Mouse (Mus musculus): Measurements from ENCODE around the gene Cnih3. TPM values are rescaled to one million over a fixed set of nuclear protein-coding genes. Genes with fewer than 3 reads are reported as not detected.

The Cnih3 gene
- total RNA-seq (2021) = 10 to 100 TPM; 75.1 to 81.7 TPM

DNA sequence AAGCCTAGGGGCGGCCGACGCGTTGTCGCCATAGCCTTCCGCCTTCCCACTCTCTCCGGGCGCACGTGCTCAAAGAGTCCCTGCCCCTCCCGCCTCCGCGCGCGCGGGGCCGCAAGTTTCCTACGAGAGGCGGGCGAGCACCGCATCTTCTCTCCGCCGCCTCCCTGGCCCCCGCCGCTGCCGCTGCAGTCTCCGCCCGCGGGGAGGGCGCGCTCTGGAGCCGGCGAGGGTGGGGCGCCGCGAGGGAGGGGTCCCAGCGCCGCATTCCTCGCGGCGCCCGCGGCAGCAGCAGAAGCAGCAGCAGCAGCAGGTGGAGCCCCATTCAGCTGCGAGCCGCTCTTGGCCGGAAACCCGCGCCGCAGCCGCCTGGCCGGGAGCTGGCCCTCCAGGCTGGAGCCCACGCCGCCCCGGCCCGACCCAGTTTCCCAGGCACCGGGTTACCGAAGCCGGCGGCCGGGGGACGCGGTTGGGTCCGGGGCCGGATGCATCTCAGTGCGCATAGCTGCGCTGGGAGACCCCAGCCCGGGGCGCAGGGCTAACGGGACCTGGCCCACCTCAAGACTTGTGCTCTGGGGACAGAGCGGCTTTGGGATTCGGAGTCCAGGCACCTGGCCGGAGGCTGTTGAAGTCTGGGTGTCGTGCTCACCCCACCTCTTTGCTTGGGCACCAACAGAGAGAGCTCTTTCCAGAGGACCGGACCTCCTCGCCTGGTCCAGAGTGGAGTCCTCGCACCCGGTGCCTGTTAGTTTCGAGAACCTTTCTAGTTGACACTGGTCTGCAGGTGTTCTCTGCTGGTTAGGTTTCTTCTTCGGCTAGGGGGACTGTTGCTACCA lies at the start of gene Cnih3:
TSS of gene Cnih3 (plus strand) at position 262 of the 833 bp plus-strand sequence.
- intact Hi-C loops (cut with DNase I) = loop anchor here (5.0 kb wide), 1 partner anchor 75 kb away; no protein-coding TSS in a partner anchor
- peak; percentile 66 to 69 for DNase-seq (ENCODE audit: low spot score in 2 of 2)

DNA sequence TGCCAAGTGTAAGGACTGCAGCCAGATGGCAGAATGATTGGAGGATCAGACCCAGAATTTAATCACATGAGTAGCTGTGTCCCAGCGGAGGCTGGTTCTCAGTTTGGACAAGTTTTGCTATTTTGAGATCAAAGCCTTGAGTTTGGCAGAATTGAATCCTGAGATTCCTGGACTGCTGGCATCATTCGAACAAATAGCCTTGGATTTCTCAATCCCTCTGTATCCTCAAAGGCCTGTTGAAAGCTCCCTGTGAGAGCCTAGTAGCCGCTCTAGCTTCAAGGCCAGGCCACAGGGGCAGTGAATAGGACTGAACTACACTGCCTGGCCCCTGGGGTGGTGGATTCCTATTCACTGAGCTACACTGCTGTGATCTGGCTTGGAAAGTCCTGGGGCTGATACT lies 44.4 kb upstream of the Cnih3 start:
- intact Hi-C loops (cut with DNase I) = no loop called here
- DNase-seq (ENCODE audit: low spot score in 2 of 2) = peak in 1 of 2 experiments; percentile 67

DNA sequence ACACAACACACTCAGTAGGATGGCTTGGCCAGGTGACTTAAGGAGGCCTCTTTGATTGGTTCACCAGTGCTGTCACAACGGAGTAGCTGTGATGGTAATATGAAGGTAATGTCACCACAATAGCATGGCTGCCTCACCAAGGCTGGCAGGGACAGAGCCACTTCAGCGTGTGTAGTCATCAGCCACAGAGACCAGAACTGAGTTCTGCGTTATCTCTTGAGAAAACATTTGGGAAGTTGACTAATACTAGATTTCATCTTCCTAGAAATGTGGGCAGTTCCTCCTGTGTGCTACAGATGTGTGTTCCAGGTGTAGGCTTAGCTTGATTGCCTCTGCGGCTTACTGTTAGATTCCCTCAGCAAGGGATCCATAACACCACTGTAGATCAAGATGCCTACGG lies 41.7 kb upstream of the Cnih3 start:
- intact Hi-C loops (cut with DNase I) = no loop called here
- no peak for DNase-seq (ENCODE audit: low spot score in 2 of 2)

DNA sequence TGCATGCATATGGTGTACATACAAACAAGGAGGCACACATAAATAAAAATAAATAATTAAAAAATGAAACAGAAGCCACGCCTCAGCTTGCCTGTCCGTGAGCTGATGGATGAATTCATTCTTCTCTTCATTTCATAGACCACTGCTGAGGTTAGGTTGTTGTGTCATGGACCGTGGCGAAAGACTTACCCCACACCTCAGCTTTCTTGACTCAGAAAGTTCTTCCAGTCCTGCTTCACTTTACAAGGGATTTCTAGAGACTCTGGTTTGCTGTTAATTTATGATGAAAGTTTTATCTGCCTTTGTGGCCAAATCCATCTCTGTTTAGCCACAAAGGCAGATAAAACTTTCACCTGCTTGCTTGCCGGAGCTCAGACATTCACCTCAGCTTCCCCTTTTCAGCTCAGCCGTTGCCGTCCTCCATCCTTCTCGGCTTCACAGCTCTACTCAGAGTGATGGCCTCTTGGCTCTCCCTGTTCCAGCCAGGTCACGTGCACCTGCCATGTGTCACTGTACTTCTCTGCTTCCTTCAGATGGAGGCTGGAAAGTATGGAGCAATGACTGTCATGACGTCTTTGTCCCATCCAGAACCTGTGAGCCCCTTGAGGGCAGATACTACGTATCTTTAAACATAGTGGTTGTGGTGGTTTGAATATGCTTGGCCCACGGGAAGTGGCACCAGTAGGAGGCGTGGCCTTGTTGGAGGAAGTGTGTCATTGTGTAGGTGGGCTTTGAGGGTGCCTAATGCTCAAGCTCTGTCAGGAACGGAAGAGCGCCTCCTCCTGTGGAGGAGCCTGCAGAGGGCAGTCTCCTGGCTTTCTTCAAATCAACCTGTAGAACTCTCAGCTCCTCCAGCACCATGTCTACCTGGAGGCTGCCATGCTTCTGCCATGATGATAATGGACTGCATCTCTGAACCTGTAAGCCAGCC lies 40.0 kb upstream of the Cnih3 start:
- no peak for DNase-seq (ENCODE audit: low spot score in 2 of 2)
- intact Hi-C loops (cut with DNase I) = no loop called here

DNA sequence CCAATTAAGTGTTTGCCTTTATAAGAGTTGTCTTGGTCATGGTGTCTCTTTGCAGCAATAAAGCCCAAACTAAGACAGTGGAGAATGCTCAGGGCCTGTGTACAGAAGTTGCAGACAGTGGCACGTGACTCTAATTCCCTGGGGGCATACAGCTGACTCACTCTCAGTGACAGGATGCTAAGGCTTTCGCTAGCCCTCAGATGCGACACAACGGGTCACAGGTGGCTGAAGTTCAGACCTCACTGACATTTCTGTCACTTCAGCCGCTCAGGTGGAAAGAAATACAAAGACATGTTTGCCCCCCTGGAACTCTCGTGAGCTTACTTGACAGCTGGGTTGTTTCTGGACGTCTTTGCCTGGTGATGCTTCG lies 39.4 kb upstream of the Cnih3 start:
- DNase-seq (ENCODE audit: low spot score in 2 of 2) = no peak
- intact Hi-C loops (cut with DNase I) = no loop called here

DNA sequence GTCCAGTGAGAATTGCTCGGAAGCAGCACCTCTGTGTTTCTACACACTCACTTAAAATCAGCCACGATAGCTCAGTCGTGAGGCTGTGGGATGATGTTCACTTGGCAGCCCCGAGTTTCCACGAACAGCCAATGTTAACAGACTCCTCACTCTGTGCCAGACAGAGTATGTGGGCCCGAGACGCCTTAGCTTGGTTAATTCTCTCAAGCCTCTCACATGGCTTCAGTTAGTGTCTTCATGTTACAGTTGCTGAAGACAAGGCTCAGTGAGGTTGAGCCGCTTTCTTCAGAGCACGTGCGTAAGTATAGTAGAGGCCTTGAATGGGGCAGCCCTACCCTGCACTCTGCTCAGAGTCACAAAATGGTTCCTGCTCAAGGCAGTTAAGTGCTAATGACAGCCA lies 38.1 kb upstream of the Cnih3 start:
- peak in 1 of 2 experiments; percentile 29 for DNase-seq (ENCODE audit: low spot score in 2 of 2)
- intact Hi-C loops (cut with DNase I) = no loop called here

DNA sequence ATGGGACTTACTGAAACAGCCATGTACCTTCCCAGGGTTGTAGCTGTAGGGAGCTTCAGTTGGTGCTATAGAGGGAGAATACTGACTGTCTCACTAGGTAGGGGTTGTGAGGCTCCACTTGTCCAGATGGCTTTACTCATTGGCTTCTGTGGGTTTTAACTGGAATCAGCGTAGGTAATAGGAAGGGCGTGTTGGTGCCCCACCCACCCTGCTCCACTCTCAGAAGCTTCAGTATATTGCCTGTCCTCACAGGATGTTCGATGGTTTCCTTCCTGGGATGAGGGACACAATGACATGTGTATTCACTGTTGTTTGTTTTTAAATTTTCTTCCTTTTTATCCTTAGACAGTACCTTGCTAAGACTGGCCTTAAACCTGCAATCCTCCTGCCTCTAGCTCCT lies 37.1 kb upstream of the Cnih3 start:
- DNase-seq (ENCODE audit: low spot score in 2 of 2) = no peak
- intact Hi-C loops (cut with DNase I) = no loop called here

DNA sequence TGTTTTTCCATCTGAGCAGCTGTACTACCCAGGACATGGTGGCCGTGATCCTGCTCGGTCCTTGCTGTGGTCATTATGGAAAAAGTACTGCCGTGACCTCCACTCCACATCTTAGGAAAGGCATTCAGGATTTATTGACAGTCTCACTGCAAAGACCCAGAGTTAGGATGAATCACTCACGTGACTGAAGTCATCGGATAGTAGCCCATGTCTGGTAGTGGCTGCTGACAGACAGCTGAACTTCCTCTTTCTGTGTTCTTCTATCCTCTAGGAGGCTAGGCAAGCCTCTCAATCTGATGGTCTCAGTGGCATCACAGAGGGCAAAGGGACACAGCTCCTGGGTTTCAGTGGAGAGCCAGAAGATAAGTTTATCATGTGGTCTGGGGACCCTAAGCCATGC lies 35.9 kb upstream of the Cnih3 start:
- no peak for DNase-seq (ENCODE audit: low spot score in 2 of 2)
- intact Hi-C loops (cut with DNase I) = no loop called here

DNA sequence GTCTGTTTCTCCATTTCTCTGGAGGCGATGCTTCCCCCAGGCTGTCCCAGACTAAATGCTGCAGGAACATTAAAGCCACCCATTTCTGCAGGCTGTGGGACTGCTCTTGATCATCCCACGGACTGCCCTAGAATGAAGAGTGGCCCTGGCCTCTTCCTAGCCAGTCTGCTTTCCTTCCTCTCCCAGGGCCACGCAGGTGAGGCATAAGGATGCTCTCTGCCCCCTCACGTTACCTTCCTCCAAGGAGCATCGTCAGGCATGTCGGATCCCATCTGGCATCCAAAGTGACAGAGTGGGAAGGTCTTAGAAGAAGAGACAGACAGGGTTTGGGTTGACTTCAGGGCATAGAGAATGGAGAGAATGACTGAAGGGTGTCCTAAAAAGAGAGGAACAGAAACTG lies 33.0 kb upstream of the Cnih3 start:
- DNase-seq (ENCODE audit: low spot score in 2 of 2) = no peak
- intact Hi-C loops (cut with DNase I) = no loop called here

DNA sequence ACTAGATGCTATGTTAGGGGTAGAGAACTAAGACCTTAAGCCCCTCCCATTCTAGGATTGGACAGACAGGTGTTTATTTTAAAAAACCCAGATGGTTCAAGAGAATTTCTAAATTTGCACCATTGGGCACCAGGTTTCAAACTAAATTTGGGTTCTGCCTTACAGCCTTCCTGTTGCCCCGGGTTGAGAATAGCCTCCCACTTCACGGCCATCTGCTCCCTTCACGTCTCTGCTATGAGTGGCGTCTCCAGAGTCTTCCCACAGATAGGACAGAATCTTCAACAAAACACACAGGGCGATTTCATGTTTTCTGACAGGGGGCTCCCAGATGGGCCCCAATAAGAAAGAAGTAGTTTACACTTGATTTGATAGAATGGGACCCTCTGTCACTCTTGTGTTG lies 31.3 kb upstream of the Cnih3 start:
- DNase-seq (ENCODE audit: low spot score in 2 of 2) = peak in 1 of 2 experiments; percentile 69
- intact Hi-C loops (cut with DNase I) = no loop called here

DNA sequence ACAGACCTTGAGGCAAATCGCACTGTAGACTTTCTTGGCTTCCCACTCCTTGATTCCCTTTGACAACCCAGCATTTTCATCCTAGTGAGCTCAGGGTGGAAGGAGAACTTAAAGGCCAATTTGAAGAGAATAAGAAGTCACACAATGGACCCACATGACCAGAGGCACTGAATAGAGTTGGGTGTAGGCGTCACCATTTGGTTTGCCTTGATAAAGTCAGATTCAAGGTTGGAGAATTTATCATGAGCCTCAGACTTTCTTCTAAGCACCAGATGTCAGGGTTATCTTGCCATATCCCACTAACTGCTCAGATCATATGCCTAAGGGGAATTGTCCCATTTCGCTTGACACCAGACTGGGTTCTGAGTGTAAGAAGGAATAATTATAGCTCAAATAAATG lies 29.3 kb upstream of the Cnih3 start:
- intact Hi-C loops (cut with DNase I) = no loop called here
- no peak for DNase-seq (ENCODE audit: low spot score in 2 of 2)

DNA sequence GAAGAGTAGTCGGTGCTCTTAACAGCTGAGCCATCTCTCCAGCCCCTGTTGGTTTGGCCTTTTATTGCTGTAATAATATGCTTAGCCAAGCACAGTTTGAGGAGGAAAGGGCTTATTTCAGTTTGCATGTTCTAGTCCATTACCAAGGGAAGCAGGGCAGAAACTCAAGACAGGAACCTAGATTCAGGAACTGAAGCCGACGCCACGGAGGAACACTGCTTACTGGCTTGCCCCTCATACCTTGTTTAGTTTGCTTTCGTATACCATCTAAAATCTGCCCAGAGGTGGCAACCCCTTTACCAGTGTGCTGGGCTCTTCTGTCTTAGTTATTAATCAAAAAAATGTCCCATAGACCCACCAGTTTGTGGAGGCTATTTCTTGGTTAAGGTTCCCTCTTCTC lies 25.3 kb upstream of the Cnih3 start:
- intact Hi-C loops (cut with DNase I) = loop anchor here (5.0 kb wide), 1 partner anchor 50 kb away; no protein-coding TSS in a partner anchor

DNA sequence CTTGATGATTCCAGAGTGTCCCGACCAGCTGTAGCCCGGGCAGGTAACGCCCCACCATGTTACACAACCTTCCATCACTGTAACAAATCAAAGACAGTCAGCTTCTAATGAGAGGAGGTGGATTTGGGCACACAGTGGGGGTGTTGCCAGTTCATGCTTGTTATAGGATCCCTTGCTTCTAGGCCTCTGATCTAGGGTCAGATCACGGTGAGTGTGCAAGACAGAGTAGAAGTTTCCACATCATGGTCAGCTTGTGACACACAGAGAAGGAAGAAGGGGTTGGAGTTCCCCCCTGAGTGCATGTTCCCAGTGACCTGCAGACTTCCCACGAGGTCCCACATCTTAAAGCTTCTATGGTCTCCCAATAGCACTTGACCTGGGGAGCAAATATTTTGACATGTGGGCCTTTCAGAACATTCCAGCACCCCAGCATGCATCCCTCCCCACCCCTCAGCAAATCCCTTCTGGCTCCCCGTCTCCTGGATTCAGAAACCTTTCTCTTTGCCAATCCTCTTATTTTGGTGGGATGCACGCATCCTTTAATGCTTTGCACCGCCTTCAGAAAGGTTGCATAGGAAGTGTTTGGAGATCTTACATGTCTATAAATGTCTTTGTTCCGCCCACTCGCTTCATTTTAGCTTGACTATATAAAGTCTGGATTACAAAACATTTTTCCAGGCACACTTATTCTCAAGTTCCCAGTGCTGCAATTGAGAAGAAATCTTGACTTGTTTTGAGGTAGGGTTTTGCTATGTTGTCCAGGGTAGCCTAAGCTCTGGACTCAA lies 24.6 kb upstream of the Cnih3 start:
- DNase-seq (ENCODE audit: low spot score in 2 of 2) = peak; percentile 56 to 93

More for the DNA sequence above, 25.3 kb upstream of the Cnih3 start:
- no peak for DNase-seq (ENCODE audit: low spot score in 2 of 2)

DNA sequence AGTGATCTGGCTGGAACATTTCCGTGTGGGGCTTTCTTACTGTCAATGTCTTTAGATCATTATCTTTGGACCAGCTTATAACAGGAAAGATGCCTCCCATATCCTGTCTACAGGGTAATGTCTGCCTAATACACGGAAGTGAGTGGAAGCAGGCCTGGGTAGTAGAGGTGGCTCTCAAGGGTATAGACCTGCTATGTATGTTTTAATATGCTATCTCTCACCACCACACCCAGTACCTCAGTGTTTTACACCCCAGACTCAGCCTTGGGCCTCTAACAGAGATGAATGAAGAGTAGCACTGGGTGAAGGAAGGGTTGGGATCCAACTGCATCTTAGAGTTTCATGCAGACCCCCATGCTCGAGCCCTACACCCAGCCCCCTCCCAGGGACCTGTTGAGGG lies 23.3 kb upstream of the Cnih3 start:
- intact Hi-C loops (cut with DNase I) = loop anchor here (5.0 kb wide), 1 partner anchor 52 kb away; no protein-coding TSS in a partner anchor
- DNase-seq (ENCODE audit: low spot score in 2 of 2) = no peak

More for the DNA sequence above, 24.6 kb upstream of the Cnih3 start:
- intact Hi-C loops (cut with DNase I) = loop anchor here (1.0 to 5.0 kb wide), 2 partner anchors 41 to 51 kb away; no protein-coding TSS in a partner anchor

DNA sequence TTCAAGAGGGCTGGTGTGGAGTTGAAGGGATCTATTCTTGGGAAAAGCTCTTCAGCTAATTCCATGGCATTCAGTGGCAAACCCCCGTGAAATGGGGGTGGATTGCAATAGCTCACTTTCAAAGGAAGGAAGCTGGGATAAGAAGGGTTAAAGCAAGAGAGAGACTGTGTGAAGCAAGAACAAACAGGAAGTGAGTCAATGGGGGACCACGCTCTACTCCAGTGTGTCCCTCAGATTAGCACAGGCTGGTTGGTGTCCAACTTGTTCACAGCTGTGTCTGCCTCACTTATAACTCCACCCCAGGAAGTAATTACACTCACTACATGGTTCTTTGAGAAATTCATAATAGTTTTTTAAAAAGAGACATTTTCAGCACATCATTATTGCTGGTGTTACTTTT lies 19.8 kb upstream of the Cnih3 start:
- intact Hi-C loops (cut with DNase I) = no loop called here

DNA sequence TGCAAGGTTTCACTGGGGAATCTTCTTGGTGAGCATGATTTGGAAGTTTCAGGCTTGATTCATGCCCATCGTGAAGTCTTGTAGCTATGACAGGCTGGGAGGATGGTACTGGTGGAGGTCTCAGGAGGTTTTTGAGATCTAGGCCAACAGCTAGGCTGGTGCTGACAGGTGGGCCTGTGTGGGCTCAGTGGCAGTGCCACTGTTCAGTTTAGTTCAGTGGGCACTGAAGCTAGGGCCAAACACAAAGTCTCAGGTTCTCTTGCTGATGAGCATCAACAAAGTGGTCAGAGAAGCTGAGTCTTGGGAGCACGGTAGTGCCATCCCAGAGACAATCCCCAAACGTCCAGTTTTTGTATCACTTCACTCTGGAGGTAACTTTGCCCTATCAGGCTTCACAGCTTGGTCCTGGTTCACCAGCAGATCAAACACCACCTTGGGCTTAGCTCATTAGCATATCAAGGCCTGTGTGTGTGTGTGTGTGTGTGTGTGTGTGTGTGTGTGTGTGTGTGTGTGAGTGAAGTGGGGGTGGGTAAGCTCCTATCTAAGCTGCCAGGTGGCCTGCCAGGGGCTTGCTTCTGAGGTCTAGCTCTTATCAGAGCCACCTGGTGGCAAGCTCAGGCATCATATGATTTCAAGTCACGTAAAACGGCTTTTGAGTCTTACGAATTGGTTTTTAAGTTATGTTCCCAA lies 18.0 kb upstream of the Cnih3 start:
- DNase-seq (ENCODE audit: low spot score in 2 of 2) = no peak
- intact Hi-C loops (cut with DNase I) = no loop called here

More for the DNA sequence above, 19.8 kb upstream of the Cnih3 start:
- no peak for DNase-seq (ENCODE audit: low spot score in 2 of 2)

DNA sequence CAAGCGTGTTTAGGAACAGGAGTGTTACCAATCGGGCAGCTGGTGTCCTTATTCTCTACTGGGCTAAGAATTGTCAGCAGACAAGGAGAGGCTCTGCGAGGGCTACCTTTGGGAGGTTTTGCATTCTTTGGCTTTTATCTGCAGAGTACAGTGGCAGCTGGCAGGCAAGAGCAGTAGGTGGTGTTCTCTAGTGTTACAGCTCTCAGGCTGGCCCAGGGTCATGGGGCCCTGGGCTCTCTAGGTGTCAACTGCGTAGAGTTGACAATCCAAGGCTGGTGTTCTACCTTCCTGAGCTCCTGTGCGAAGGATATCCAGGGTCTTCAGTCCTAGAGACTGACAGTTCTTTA lies 17.4 kb upstream of the Cnih3 start:
- DNase-seq (ENCODE audit: low spot score in 2 of 2) = no peak
- intact Hi-C loops (cut with DNase I) = no loop called here

DNA sequence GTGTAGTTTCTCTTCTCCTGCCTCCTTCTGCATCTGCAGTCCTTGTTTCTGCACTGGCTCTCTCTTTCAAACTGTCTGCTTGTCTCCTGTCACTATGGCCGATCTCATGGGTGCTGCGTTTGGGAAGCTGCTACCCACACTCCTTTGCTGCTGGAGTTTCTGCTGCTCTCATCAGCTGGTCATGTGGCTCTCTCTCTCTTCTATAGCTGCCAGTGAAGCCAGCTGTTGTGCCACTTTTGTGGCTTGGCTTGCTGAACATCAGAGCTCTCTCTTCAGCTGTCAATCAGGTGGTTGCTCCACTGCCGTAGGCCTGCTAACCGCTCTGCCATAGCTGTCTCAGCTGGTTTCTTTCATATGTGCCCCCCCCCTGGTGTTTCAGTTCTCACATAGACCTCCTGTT lies 17.0 kb upstream of the Cnih3 start:
- DNase-seq (ENCODE audit: low spot score in 2 of 2) = no peak
- intact Hi-C loops (cut with DNase I) = no loop called here

DNA sequence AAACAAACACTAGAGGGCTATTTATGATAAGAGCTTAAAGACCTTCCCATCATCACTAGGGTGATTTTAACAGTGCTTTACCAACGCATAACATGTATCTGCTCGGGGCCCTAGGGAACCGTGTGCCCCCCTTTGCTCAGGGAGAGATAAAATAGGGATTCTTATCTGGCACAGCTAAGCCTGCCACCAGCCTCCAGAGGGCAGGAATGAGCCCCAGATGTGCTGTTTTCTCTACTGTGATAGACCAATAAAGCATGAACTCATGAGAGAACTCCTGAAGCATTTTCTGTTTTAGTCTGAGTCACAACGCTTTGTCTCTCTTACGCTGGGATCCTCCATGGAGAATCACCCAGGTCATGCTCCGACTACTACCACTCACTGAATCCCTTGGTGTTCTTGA lies 15.6 kb upstream of the Cnih3 start:
- intact Hi-C loops (cut with DNase I) = no loop called here
- no peak for DNase-seq (ENCODE audit: low spot score in 2 of 2)

Data from left cerebral cortex, postnatal 25 days (tissue).